Mouse (Mus musculus) heart, embryonic 13.5 days (tissue): ENCODE data around the gene Amer1. TPM values are rescaled to one million over a fixed set of nuclear protein-coding genes. Genes with fewer than 3 reads are reported as not detected.

Experiments used
- ATAC-seq: fragments of 200-750 bp; cut with Nextera tagmentation; 2 replicates; pipeline ENCODE4 v1.8.0; 2017; ENCODE audit warnings: moderate TSS enrichment; ENCODE audit not compliant: insufficient number of reproducible peaks, low FRiP score, low TSS enrichment; ENCODE audit errors: extremely low read depth
- H3K27ac ChIP-seq: fragments of 300-500 bp; sonication (generic); replicated peaks from 2 replicates; pipeline ENCODE4 v1.5.1; 2015; ENCODE audit warnings: moderate library complexity, mild to moderate bottlenecking, inconsistent platforms
- H3K27me3 ChIP-seq: fragments of 300-500 bp; sonication (generic); replicated peaks from 2 replicates; pipeline ENCODE4 v1.6.1; 2015; ENCODE audit warnings: mild to moderate bottlenecking, inconsistent platforms
- H3K36me3 ChIP-seq: fragments of 300-500 bp; sonication (generic); 2 replicates; pipeline ENCODE4 v1.6.1; 2015; ENCODE audit warnings: mild to moderate bottlenecking, inconsistent platforms
- H3K4me1 ChIP-seq: fragments of 300-500 bp; sonication (generic); 2 replicates; pipeline ENCODE4 v1.6.1; 2015; ENCODE audit warnings: inconsistent platforms
- H3K4me2 ChIP-seq: fragments of 300-500 bp; sonication (generic); 2 replicates; pipeline ENCODE4 v1.6.1; 2015; ENCODE audit warnings: inconsistent platforms, mild to moderate bottlenecking, moderate library complexity
- H3K4me3 ChIP-seq: fragments of 300-500 bp; sonication (generic); 2 replicates; pipeline ENCODE4 v1.5.1; 2015; ENCODE audit warnings: moderate library complexity, mild to moderate bottlenecking, inconsistent platforms
- H3K9ac ChIP-seq: fragments of 300-500 bp; sonication (generic); 2 replicates; pipeline ENCODE4 v1.6.1; 2015; ENCODE audit warnings: inconsistent platforms, mild to moderate bottlenecking, moderate library complexity
- H3K9me3 ChIP-seq: fragments of 300-500 bp; sonication (generic); 2 replicates; pipeline ENCODE4 v1.6.1; 2016; ENCODE audit warnings: inconsistent platforms
- WGBS: fragments of 180-500 bp; shearing (Covaris S2); methylation state at CpG from one replicate; pipeline ENCODE4 v1.1.7; 2015; ENCODE audit warnings: mixed read lengths; 5-methylcytosine and 5-hydroxymethylcytosine counted together
- polyA plus RNA-seq: library from polyadenylated mRNA; unstranded; fragments of >200 nt; fragmentation: Nextera tagmentation; extraction: Ambion mirVana; gene quantifications from 2 replicates; pipeline ENCODE4 v1.2.1, GENCODE M21; 2015

Amer1 gene
- polyA plus RNA-seq = 6.5 and 7.3 TPM in 2 replicates

DNA sequence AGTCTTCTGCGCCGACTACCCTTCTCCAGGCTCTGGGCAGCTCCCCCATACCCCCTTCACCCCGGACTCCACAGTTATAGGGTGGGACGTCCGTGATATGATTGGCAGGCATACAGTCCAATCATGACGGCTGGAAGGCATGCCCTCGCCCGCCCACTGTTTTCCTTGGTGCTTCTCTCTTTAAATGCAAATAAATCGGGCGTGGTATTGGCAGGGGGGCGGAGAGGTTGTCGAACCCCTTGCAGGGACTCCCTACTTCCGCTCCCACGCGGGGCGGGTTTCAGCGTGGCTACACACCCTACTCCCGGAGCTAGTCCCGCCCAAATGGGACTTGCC lies at the start of gene Amer1:
Gene Amer1 (minus strand): TSS at position 97 of the 336 bp plus-strand sequence.
- Histone ChIP-seq H3K4me2 (peak within 1 kb of the TSS; percentile 70), H3K9ac (peak within 1 kb of the TSS; percentile 82), H3K27ac (peak within 1 kb of the TSS; percentile 88), H3K36me3 (no peaks in the 10 kb centered on the region), H3K9me3 (no peaks in the 10 kb centered on the region), H3K27me3 (no peaks in the 10 kb centered on the region), H3K4me1 (peaks cover 28% of the 10 kb centered on the region), H3K4me3 (peak within 1 kb of the TSS; percentile 66)
- peak; percentile 84 for ATAC-seq
- WGBS = 16% methylated on average over 19 of the region's 19 CpGs

DNA sequence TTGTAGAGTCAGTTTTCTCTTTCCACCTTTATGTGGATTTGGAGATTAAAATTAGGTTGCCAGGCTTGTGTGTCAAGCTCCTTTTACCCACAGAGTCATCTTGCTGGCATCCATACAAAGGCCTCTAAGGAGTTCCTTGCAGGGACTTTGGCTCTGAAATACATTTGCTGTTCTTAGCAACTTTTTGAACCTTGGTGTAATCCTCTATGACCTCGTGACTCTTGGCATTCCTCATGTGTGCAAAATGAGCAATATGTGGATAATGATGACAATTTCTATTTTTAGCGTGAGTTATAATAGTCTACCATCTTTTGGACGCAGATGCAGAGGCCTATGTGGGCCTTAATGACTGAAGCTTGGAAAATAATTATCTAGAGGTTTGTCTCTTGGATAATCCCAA lies 12.5 kb upstream of the Amer1 start:
- no peaks in the 10 kb centered on the region for H3K9me3 ChIP-seq
- no peak overlapping the region for H3K4me3 ChIP-seq
- ATAC-seq = no peak
- no peaks in the 10 kb centered on the region for H3K4me1 ChIP-seq
- no peak overlapping the region for H3K4me2 ChIP-seq
- H3K27me3 ChIP-seq = no peaks in the 10 kb centered on the region
- no peaks in the 10 kb centered on the region for H3K36me3 ChIP-seq
- H3K9ac ChIP-seq = no peak overlapping the region
- WGBS = 61% methylated on average over 3 of the region's 3 CpGs
- H3K27ac ChIP-seq = no peak overlapping the region

DNA sequence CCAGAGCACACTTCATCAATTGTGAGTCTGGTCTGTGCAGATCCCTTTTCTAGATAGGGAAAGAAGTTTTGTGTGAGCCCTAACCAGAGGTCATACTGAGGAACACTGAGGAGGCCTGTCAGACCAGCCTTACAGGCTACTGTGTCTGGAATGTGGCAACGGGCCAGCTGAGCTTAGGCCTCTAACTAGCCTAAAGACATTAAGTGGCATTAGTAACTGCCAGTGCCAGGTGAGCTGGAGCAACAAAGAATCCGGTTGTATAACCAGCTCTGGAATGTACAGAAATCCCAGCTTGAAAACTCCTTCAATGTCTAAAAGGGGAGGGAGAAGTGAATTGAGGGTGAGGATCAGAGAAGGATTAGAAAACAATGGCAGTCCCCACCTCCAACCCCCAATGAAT lies 1.2 kb upstream of the Amer1 start:
- Histone ChIP-seq H3K4me1 (peaks cover 24% of the 10 kb centered on the region), H3K36me3 (no peaks in the 10 kb centered on the region), H3K27me3 (no peaks in the 10 kb centered on the region), H3K9me3 (no peaks in the 10 kb centered on the region), H3K9ac (no peak overlapping the region), H3K27ac (no peak overlapping the region), H3K4me3 (no peak overlapping the region), H3K4me2 (no peak overlapping the region)
- 57% methylated on average over 2 of the region's 2 CpGs for WGBS
- no peak for ATAC-seq

GRCm38 (mm10) chrX:95445141-95445540 lies 469 bp upstream of the Amer1 start:
- WGBS = 38% methylated on average over 3 of the region's 3 CpGs
- H3K4me1 ChIP-seq = peaks cover 28% of the 10 kb centered on the region
- ATAC-seq = no peak

DNA sequence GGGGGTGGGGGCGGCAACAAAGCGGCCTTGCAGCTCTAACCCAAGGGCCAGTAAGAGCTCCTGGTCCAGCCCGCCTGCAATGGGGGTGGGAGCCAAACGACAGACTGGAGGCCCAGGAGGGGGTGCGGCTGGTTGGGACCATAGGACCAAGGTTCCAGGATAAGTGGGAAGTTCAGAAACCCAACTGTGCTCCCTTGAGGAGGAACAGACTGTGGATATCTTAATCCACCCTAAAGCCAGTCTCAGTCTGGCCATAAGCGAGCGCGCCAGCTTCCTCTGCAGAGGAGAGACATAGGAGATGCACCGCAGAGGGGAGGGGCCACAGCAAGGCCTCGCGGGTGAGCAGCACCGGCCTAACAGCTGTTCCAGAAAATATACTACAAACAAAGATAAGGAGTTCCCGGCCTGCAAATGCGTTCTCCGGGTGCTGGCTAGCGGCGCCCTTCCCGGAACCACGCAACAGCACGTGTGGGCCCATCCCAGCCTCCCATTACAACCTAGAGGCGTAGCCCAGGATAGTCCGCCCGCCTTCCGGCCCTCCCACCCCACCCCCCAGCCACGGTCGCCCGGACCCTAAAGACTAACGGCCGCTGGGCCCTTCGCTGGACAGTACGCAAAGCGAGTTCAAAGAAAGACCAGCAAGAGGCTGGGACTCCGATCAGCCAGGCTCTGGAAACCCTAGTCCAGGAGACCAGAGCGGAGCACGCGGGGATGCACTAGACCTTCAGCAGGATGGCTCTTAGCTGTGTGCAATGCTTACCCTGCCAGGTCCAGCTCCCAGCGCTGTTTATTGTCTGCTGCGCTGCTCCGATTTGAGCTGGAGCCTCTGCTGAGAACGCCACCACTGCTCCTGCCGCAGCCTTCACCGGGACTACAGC lies 535 bp downstream of the Amer1 start:
- peak overlapping the region; percentile 82 for H3K9ac ChIP-seq
- peak overlapping the region; percentile 70 for H3K4me2 ChIP-seq
- ATAC-seq = peak; percentile 60
- H3K27ac ChIP-seq = peak overlapping the region; percentile 88
- WGBS = 15% methylated on average over 37 of the region's 42 CpGs
- peak overlapping the region; percentile 66 for H3K4me3 ChIP-seq
- peaks cover 28% of the 10 kb centered on the region for H3K4me1 ChIP-seq
- H3K27me3 ChIP-seq = no peaks in the 10 kb centered on the region
- no peaks in the 10 kb centered on the region for H3K9me3 ChIP-seq
- H3K36me3 ChIP-seq = no peaks in the 10 kb centered on the region

More at GRCm38 (mm10) chrX:95445141-95445540, 469 bp upstream of the Amer1 start:
- Histone ChIP-seq H3K9ac (peak overlapping the region; percentile 74), H3K9me3 (no peaks in the 10 kb centered on the region), H3K27ac (peak overlapping the region; percentile 88), H3K4me2 (peak overlapping the region; percentile 70), H3K4me3 (peak overlapping the region; percentile 66), H3K27me3 (no peaks in the 10 kb centered on the region), H3K36me3 (no peaks in the 10 kb centered on the region)

DNA sequence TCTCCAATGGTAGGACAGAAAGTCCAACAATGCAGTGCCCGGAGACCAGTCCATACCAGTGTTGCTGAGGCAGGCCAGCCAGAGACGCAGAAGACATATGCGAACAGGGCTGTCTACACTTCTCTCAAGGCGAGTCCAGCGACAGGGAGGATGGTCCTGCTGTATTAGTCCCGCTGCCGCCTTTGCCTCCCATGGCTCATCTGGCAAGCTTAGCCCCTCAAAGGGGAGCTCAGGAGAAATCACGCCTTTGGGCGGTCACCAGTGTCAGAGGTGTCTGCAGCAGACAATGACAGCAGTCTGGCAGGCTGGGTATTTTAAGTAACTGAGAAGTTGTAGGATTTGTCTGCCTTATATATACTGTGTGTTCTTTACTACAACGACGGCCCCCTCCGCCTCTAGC lies 1.3 kb downstream of the Amer1 start:
- Histone ChIP-seq H3K4me2 (peak overlapping the region; percentile 70), H3K4me1 (peaks cover 28% of the 10 kb centered on the region), H3K27me3 (no peaks in the 10 kb centered on the region), H3K4me3 (peak overlapping the region; percentile 66), H3K9me3 (no peaks in the 10 kb centered on the region), H3K36me3 (no peaks in the 10 kb centered on the region), H3K27ac (peak overlapping the region; percentile 88), H3K9ac (peak overlapping the region; percentile 82)
- no peak for ATAC-seq
- WGBS = 26% methylated on average over 12 of the region's 12 CpGs

DNA sequence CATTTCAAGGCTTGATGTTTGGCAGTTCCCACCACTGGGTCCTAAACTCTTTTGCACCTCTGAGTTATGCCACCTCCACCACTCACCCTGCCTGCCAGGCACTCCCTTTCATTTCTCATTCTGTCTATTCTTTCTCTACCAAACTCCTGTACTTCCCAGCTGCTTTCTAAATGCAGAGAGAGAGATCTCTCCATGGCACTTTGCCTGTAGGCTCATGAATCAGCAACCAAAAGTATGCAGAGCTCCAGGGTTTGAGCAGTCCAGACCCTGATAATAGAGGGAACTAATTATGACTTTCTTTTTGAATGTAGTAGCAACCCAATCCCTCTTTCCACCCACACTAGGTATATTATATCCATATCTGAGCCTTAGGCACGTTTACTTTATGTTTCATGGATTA lies 2.4 kb downstream of the Amer1 start:
- no peak overlapping the region for H3K9ac ChIP-seq
- H3K4me2 ChIP-seq = peak overlapping the region; percentile 70
- H3K9me3 ChIP-seq = no peaks in the 10 kb centered on the region
- H3K4me3 ChIP-seq = 0 out of 2 replicates have a peak overlapping the region, but pooled peaks have one; percentile 66
- H3K36me3 ChIP-seq = no peaks in the 10 kb centered on the region
- H3K27ac ChIP-seq = peak overlapping the region; percentile 88
- H3K4me1 ChIP-seq = peaks cover 28% of the 10 kb centered on the region
- H3K27me3 ChIP-seq = no peaks in the 10 kb centered on the region
- 35% methylated on average over 1 of the region's 1 CpGs for WGBS
- no peak for ATAC-seq

DNA sequence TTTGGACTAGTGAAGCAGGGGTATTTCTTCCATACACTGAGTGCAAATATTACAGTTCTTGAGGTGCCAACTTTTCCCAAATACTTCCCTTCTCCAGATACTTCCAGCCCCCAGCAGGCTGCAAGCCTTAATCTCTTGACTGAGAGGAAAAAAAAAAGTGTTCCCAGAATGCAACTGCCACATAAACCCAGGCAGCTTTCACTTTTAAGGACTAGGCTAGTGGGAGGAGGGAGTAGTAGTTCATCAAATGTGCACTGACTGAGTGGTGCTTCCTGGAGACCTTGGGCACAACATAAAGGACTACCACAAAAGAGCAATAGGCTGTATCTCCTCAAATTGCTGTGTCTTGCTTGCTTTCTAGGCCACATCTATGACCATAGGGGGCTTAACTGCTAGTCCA lies 3.4 kb downstream of the Amer1 start:
- Histone ChIP-seq H3K36me3 (no peaks in the 10 kb centered on the region), H3K27ac (no peak overlapping the region), H3K27me3 (no peaks in the 10 kb centered on the region), H3K4me2 (peak overlapping the region; percentile 70), H3K4me1 (peaks cover 28% of the 10 kb centered on the region), H3K4me3 (no peak overlapping the region), H3K9ac (no peak overlapping the region), H3K9me3 (no peaks in the 10 kb centered on the region)
- ATAC-seq = no peak

DNA sequence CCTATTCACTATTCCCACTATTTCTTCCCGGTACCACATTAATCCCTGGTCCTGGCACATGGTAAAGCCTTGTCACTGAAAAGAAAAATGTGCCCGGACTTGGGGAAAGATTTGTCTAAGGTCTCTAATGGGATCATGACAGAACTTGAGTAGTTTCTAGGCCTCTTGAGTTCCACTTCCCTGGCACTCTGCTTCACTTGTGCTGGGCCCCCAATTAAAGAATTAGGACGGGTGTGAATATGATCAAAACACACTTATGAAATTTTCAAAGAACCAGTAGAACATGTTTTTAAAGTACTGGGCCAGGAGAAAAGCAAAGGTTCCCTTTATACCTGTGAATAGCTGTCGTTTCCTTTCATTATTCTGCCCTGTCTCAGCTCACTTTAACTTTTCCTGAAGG lies 6.2 kb downstream of the Amer1 start:
- Histone ChIP-seq H3K27me3 (no peaks in the 10 kb centered on the region), H3K9me3 (no peaks in the 10 kb centered on the region), H3K4me1 (peaks cover 28% of the 10 kb centered on the region), H3K27ac (no peak overlapping the region), H3K9ac (no peak overlapping the region), H3K4me3 (no peak overlapping the region), H3K4me2 (no peak overlapping the region), H3K36me3 (no peaks in the 10 kb centered on the region)
- WGBS = 61% methylated on average over 4 of the region's 4 CpGs
- no peak for ATAC-seq

GRCm38 (mm10) chrX:95437236-95437635 lies 7.4 kb downstream of the Amer1 start:
- Histone ChIP-seq H3K27me3 (no peaks in the 10 kb centered on the region), H3K4me2 (no peak overlapping the region), H3K4me1 (peaks cover 18% of the 10 kb centered on the region), H3K36me3 (no peaks in the 10 kb centered on the region), H3K27ac (no peak overlapping the region), H3K9ac (no peak overlapping the region), H3K4me3 (no peak overlapping the region), H3K9me3 (no peaks in the 10 kb centered on the region)
- ATAC-seq = no peak
- WGBS = 76% methylated on average over 1 of the region's 1 CpGs

- no peak for ATAC-seq
- H3K4me1 ChIP-seq = no peaks in the 10 kb centered on the region
- H3K27ac ChIP-seq = no peak overlapping the region
- no peaks in the 10 kb centered on the region for H3K9me3 ChIP-seq
- no peak overlapping the region for H3K9ac ChIP-seq
- H3K4me2 ChIP-seq = no peak overlapping the region
- no peaks in the 10 kb centered on the region for H3K27me3 ChIP-seq
- H3K4me3 ChIP-seq = no peak overlapping the region
- H3K36me3 ChIP-seq = no peaks in the 10 kb centered on the region
Measured at GRCm38 (mm10) chrX:95373101-95373500, 71.6 kb downstream of the Amer1 start.
